Mouse (Mus musculus): ENCODE data around the gene Neurl1a. TPM values are rescaled to one million over a fixed set of nuclear protein-coding genes. Genes with fewer than 3 reads are reported as not detected.

The Neurl1a gene
- total RNA-seq, 2 experiments from 2014 or later: 188 to 191 TPM

DNA sequence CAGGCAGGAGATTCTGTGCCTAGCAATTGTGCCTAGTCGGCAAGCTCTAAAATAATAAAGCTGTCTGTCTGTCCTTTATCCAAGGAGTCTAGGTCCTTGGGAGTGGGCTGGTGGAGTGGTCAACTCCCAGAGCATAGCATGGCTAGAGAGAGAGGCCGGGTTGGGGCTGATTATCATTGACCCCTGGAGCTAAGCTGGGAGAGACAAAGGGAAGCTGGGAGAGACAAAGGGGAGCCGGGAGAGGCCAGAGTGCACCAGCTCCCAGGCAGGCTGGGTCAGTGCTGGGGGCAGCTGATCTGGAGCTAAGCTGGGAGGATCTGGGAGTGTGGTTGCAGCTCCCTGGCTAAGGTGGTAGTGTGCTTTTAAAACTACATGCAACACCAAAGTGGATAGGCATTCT, 11.9 kb upstream of the Neurl1a start:
- intact Hi-C loops (cut with DNase I): loop anchor here (5.0 kb wide), 1 partner anchor 99 kb away; the partner anchor contains the start of gene Taf5
- no peak for DNase-seq (ENCODE audit: low spot score in 2 of 2)

GRCm38 (mm10) chr19:47167617-47168214, 10.9 kb upstream of the Neurl1a start:
- intact Hi-C loops (cut with DNase I): loop anchor here (1.0 to 5.0 kb wide), 2 partner anchors 46 to 100 kb away; partner anchors contain the start of gene Taf5
- peak in 1 of 2 experiments; percentile 56 for DNase-seq (ENCODE audit: low spot score in 2 of 2)

DNA sequence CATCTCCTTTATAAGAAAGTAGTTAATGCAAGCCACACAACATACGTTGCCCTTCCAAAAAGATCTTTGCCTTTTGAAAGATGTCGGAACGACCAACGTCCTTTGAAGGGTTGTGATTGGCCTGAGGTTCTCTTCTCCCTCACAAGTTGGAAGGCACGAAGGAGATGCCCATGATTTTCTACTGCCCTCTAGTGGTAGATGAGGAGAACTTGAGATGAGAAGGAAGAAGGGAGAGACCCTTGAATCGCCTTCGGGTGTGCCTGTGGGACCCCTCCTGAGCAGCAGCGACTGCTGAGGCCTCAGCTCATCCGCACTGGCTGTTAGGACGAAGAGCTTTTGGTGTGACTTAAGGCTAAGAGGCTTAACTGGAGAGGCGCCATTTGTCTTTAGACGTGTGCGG, 10.4 kb upstream of the Neurl1a start:
- peak; percentile 30 to 66 for DNase-seq (ENCODE audit: low spot score in 2 of 2)

GRCm38 (mm10) chr19:47168793-47169412, 9.7 kb upstream of the Neurl1a start:
- intact Hi-C loops (cut with DNase I): loop anchor here (1.0 to 5.0 kb wide), 2 partner anchors 48 to 102 kb away; partner anchors contain the start of gene Taf5
- DNase-seq (ENCODE audit: low spot score in 2 of 2): peak; percentile 87 to 92

More for the DNA sequence above, 10.4 kb upstream of the Neurl1a start:
- intact Hi-C loops (cut with DNase I): loop anchor here (1.0 to 5.0 kb wide), 2 partner anchors 47 to 101 kb away; partner anchors contain the start of gene Taf5

DNA sequence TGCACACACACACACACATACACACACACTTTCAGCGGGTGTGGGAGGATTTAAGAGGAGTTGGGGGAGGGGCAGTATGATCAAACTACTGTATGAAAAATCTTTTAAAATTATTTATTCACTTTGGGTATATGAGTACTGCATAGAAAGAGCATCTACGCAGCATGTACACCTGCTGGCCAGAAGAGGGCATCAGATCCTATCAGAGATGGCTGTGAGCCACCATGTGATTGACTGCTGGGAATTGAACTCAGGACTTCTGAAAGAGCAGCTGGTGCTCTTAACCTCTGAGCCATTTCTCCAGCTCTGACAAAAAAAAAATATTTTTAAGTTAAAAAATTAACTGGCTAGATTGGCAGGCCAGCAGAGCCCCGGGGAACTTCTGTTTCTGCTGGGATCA, 4.1 kb upstream of the Neurl1a start:
- peak in 1 of 2 experiments; percentile 38 for DNase-seq (ENCODE audit: low spot score in 2 of 2)
- intact Hi-C loops (cut with DNase I): no loop called here

GRCm38 (mm10) chr19:47175472-47175871, 3.1 kb upstream of the Neurl1a start:
- intact Hi-C loops (cut with DNase I): no loop called here
- DNase-seq (ENCODE audit: low spot score in 2 of 2): no peak

DNA sequence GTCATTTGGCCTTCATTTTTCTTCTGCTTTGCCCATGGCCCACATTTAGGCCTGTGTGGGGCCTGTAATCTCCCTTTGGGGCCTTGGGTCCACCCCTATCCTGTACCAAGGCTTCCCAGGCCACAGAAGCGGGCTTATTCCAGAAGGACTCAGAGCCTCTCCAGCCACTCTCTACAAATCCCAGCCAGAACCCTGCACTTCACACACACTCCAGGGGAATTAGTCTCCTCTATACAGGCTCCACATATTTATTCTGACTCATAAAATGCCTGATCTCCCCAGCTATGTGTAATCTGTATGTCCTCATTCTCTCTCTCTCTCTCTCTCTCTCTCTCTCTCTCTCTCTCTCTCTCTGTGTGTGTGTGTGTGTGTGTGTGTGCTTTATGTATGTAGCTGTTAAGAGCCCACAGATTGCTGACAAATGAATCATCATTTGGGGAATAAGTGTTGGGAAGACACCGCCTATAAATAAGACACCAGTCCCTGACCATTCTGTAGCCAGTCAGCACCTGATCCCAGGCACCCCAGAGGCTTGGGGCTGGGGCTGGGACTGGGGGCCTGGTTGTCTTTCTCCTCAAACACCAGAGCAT, 1.6 kb upstream of the Neurl1a start:
- DNase-seq (ENCODE audit: low spot score in 2 of 2): peak in 1 of 2 experiments; percentile 15
- intact Hi-C loops (cut with DNase I): no loop called here

- peak; percentile 52 to 58 for DNase-seq (ENCODE audit: low spot score in 2 of 2)
- intact Hi-C loops (cut with DNase I): loop anchor here (1.0 to 2.0 kb wide), 2 partner anchors 83 to 160 kb away; no protein-coding TSS in a partner anchor
These were observed 619 bp upstream of the Neurl1a start for GRCm38 (mm10) chr19:47178001-47178400.

GRCm38 (mm10) chr19:47179272-47179809, 721 bp downstream of the Neurl1a start:
- peak; percentile 57 to 58 for DNase-seq (ENCODE audit: low spot score in 2 of 2)
- intact Hi-C loops (cut with DNase I): loop anchor here (2.0 kb wide), 1 partner anchor 81 kb away; no protein-coding TSS in a partner anchor

GRCm38 (mm10) chr19:47180011-47180410, 1.4 kb downstream of the Neurl1a start:
- no peak for DNase-seq (ENCODE audit: low spot score in 2 of 2)
- intact Hi-C loops (cut with DNase I): no loop called here

- intact Hi-C loops (cut with DNase I): no loop called here
- DNase-seq (ENCODE audit: low spot score in 2 of 2): no peak
These were observed 5.6 kb downstream of the Neurl1a start for GRCm38 (mm10) chr19:47184221-47184620.

DNA sequence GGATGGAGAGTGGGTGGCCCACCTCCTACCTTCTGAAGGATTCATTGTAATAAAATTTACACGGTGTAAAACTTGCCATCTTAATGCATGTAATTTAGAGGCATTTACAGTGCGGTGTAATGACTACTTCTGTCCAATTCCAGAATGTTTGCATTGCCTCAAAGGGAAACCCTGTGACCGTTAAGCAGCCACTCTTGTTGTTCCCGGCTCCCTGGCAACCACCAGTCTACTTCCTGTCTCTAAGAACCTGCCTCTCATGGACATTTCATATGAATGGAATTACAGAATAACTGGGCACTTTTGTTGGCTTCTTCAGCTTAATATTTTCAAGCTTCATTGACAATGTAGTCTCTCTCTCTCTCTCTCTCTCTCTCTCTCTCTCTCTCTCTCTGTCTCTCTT, 6.1 kb downstream of the Neurl1a start:
- no peak for DNase-seq (ENCODE audit: low spot score in 2 of 2)
- intact Hi-C loops (cut with DNase I): loop anchor here (5.0 kb wide), 1 partner anchor 38 kb away; no protein-coding TSS in a partner anchor

GRCm38 (mm10) chr19:47186514-47187275, 8.1 kb downstream of the Neurl1a start:
- peak; percentile 35 to 68 for DNase-seq (ENCODE audit: low spot score in 2 of 2)
- intact Hi-C loops (cut with DNase I): loop anchor here (5.0 kb wide), 1 partner anchor 36 kb away; no protein-coding TSS in a partner anchor

- DNase-seq (ENCODE audit: low spot score in 2 of 2): no peak
- intact Hi-C loops (cut with DNase I): loop anchor here (5.0 kb wide), 1 partner anchor 34 kb away; no protein-coding TSS in a partner anchor
These were observed 10.0 kb downstream of the Neurl1a start for GRCm38 (mm10) chr19:47188515-47189128.

- intact Hi-C loops (cut with DNase I): no loop called here
- DNase-seq (ENCODE audit: low spot score in 2 of 2): peak in 1 of 2 experiments; percentile 32
These were observed 13.5 kb downstream of the Neurl1a start for GRCm38 (mm10) chr19:47192158-47192557.

DNA sequence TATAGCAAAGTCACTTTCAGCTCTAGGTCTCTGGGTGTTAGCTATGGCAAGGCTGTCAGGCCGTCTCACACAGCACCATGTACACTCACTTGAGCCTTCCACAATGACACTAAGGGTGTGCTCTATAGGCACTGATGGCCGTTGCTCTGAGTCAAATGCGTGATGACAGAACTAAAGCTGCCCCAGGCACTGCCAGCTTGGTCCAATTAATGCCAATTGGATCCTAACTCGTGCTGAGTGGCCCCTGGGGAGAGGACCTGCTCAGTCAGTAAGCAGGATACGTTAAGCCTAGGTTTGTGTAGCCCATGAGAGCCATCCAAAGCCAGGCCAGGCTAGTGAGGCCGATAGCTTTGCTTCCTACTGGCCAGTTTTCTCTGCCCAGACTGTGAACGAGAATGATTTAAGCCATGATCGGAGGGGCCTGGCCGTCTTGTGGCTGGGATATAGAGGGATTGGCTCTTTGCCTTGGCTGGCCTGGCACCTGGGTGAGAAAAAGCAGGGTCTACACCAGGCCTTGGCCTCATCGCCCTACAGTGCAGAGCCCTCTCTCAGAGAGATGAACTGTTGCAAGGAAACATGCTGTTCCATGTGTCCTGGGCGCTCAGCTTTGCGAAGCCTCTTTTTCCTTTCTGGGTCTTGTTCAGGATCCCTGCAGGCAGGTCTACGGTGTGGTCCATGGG, 20.2 kb downstream of the Neurl1a start:
- intact Hi-C loops (cut with DNase I): no loop called here

DNA sequence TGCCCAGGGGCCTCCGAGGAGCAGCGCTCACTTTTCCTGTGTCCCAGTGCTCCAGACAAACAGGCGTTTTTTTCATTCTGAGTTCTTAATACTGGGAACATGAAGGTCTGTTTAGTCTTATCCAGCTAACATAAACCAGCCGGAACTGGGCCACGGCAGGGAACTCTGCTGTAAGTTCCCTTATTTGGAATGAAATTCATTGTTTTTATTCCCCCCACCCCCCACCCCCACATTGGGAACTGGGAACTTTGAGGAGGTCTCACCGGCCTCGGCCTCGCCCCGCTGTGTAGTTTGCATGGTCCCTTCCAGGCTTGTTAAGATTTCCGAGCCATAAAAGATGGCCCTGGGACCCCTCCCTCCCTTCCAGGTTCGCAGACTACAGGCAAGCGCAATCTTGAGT, 23.4 kb downstream of the Neurl1a start:
- intact Hi-C loops (cut with DNase I): no loop called here
- DNase-seq (ENCODE audit: low spot score in 2 of 2): no peak

More for the DNA sequence above, 20.2 kb downstream of the Neurl1a start:
- DNase-seq (ENCODE audit: low spot score in 2 of 2): no peak

DNA sequence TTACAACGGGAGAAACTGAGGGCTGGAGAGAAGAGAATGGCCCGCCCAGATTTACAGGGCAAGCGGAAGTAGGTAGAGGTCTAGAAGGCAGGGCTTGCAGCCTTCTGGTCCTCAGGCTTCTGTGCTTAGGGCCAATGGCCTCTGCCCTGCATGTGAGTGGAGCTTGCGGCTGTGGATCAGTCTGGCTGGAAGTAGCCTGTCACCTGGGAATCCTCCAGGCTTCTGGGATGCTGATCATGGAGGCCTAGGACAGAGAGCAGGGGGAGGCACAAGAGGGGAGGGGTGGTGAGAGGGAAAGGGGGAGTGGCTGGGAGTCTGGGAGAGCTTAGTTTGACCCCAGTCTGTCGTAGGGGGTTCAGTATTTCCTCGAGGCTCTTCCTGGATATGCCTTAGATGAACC, 23.8 kb downstream of the Neurl1a start:
- no peak for DNase-seq (ENCODE audit: low spot score in 2 of 2)
- intact Hi-C loops (cut with DNase I): no loop called here

Measured in left cerebral cortex, postnatal 25 days (tissue).